Mouse (Mus musculus): ENCODE results near the gene Krt5.

DNA sequence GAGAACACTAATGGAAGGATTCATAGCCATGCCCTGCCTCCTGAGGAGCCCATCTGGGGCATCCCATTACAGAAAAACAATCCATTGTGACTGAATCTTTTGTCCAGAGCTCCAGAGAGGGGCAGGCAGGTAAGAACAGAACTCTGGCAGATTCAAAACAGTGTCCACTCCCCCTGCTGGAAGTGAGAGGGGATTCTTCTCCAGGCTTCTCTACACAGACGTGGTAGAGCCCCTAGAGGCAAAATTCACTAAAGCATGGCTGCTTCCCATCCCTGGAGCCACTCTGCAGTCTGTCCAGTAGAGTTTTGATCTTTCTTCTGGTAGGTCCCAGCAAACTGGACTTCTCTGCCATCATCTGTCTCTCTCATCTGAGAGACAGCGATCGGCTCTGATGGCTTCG is 8.6 kb downstream of the Krt5 start:
- TF ChIP-seq POLR2A (IDR thresholded peaks at IDR 0.05; ENCODE audit: insufficient read depth, low read depth, low read length) (no peak), CTCF (IDR thresholded peaks at IDR 0.05; ENCODE audit: insufficient read depth, low read depth, low read length) (no peak)
